Mouse (Mus musculus) 416B (cell line): ENCODE measurements around the gene Abhd2.

ENCODE experiments used
- DNase-seq: peaks from one replicate; pipeline ENCODE4 v3.0.0; 2011; ENCODE audit warnings: low read depth

Abhd2 gene

DNA sequence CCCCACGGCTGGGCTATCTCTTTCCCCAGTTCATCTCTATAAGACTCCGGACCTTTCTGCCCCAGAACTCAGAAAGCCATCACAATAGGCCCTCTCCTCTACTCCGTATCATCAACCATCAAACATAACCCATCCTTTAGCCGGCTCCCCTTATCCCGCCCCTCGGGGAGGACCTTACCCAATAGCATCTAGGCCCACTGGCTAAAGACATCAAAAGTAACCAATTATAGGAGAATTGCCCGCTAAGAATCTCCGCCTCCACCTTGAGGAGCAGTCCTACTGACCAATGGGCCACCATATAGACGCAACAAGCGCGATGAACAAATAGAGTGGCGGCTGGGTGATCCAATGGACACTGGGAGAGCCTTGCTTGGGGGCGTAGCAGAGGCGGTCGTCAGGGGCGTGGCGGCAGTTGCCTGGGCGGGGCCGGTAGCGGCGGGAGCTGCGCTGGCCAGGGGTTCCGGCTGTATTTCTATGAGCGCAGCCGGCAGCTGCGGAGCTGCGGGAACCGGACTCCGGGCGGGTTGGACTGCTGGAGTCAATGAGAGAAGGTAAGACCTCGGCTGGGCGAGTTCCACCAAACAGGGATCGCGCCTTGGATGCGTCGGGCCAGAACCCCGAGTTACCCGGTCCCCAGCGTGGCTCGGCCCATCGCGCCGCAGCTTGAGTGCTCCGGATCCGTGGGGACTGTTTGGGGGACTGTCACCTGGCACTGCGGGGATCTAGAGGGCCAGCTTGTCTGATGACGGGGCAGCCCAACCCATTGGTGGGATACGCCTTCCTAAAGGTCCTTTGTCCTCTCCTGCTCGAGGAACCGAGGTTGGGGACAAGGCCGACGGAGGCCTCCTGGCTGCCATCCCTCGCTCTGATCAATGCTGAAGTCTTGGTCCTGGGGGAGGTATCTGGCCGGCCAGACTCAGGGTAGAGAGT lies at the start of gene Abhd2:
Abhd2 (plus strand) TSS at position 411 of the 930 bp plus-strand sequence.
- peak; percentile 100 for DNase-seq

DNA sequence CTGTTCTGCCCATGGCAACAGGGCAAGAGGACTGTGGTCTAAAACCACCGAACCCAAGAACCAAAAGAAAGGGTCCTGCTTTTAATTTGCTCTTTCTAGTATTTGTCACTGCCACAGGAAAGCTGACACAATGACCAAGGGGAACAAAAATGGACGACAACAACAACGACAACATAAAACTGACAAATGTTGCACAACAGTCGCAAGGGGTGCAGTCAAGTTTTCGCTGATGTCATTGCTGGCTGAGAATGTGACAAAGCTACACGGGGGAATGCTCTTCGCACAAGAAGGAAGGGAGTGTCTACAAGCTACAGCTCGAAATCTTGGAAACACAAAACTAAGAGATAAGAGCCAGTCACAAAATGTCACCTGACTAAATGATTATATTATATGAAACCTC lies 47.5 kb upstream of the Abhd2 start:
- DNase-seq = peak; percentile 73

DNA sequence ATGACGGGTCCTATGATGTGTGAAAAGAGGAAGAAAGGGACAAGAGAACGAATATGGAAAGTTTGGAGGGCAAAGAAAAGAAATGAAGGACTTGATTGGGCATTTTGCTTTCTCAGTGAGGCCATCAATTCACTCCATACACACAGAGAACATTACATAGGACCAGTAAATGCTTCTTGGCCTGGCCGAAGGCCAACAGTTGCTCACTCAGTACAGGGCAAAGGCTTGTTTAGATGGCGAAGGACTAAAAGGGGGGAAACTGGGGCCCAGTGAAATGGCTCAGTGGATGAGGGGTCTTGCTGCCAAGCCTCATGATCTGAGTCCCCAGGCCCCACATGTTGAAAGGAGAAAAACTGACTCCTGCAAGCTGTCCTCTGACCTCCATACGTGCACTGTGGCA lies 46.8 kb upstream of the Abhd2 start:
- DNase-seq = peak; percentile 7

DNA sequence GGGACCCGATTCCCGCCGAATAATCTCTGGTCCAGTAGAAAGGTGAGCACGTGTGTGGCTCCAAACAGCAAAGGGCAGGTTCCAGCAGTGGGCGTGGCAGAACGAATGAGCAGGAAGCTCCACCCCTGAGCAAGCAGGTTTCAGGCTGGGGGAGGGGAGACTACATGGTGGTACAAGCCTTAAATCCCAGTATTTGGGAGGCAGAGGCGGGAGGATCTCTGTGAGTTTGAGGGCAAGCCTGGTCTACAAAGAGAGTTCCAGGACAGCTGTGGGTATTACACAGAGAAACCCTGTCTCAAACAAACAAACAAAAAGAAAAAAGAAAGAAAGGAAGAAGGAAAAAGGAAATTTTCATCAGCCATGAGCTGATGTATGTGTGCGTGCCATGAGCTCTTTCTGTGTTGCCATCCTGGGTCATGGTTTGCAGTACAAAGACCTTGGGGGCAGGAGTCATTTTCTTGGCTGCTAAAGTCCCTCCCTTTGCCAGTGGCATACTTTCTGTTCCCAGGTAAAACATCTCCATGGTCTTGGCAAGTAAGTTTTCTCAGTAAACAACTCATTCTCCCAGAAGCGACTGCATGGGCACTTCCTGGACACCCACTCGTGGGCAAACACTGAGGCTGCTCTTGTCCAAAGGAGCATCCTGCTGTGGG lies 46.0 kb upstream of the Abhd2 start:
- no peak for DNase-seq

DNA sequence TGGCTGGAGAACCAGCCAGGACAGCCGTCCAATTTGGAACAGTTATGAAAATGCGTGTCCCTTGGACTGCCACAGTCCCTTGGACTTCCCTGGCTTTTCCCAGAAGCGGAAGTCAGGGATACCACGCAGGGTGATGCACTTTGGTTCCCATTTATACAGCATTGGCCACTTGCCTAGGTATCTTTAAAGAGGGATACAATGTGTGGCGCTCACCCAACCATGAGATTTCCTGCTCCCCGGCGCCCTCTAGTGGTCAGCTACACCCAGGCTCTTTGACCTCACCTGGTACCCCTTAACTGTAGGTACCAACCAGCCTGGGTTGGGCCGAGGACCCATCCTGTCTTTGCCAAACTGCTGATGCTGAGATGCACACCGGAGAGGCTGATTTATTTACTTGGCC lies 44.5 kb upstream of the Abhd2 start:
- peak; percentile 57 for DNase-seq

DNA sequence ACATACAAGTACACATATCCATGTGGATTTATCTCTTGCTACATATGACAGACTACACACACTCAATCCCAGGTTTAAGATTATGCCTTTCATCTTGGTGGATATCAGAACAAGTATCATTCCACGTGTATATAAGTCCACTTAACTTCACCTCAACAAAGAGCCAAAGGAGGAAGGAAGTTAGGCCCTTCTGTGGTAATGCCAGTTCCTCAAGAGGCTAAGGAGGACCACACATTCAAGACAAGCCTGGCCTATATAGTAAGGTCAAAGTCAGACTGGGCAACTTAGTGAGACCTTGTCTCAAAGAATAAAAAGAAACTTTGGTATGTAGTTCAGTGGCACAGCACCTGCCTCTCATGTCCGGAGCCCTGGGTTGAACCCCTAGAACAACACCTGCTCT lies 41.4 kb upstream of the Abhd2 start:
- DNase-seq = peak; percentile 55

DNA sequence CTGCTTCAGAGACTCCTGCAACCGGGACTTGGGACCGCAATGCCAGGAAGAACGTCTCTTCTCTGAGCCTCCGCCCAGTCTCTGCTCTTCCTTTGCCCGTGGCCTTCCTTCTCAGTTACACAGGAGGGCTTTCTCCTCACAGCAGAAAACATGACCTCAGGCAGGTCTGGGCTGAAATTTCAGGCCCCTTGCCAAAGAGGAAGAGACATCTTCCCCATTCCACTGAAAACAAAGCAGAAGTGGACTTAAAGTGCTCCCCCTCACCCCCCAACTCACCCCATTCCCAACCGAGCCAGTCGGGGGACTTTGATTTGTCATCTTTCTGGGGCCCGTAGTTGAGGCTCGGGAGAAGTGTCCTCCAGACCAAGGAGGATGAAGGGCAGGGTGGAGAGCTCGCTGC lies 41.0 kb upstream of the Abhd2 start:
- no peak for DNase-seq

DNA sequence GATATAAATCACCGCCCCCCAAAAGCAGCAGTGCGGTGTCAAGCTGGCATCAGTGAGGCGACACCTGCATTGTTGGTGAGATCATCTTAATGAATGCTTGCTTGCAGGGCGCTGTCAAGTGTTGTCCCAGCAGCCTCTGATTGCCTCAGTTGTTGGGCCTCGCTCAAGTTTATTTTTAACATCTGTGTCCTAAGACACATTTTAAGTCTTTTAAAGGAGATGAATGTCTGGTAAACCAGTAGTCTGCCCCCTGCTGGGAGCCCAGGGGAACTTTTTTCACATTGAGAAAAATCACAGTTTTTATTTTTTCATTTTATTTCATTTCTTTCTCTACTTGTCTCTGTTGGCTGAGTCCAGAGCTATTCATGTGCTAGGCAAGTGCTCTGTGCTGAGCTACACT lies 34.3 kb upstream of the Abhd2 start:
- peak; percentile 60 for DNase-seq

DNA sequence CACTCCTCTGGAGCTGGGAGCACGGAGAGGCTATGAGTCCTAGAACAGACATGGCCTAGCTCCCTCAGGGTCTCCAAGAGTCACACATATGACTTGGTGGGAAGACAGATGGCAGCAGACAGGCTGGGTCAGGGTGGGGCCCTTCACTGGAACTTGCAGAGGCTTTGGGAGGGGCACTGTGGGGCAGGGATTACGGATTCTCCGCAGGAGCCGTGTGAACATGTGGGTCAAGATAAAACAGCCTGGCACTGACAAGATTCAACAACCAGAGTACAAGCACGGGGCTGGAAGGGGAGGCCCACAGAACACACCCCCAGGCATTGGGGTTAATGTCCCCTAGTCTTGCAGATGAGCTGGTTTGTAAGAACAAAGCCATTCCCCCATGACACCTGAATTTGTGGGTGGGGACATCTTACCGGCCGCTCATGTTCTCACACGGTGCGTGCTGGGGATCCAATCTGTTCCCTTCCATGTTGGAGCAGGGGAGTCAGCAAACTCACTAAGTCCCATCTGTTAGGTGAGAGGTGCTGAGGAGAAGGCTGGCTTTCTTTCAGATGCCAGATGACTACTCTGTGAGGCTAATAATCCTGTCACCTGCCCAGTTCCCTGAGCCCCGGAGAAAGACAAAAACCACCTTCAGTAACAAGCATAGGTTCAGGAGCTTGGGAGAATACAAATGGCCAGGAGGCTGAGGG lies 30.9 kb upstream of the Abhd2 start:
- DNase-seq = no peak

DNA sequence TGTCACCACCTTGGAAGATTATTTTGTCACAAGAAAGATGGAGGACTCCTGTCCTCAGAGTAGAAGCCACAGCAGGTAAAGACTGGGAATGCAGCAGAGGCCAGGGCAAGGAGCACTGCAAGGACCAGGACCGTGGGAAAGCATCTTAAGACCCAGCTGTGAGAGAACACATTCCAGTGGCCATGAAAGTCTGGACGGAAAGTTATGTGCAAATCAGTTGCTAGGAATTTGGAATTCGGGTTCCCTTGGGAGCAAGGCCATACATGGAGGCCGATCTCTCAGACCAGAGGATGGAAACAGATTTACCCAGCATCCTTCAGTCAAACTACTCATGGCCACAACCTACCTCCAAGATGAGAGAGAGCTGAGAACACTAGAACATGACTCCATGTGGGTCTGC lies 29.8 kb upstream of the Abhd2 start:
- no peak for DNase-seq

DNA sequence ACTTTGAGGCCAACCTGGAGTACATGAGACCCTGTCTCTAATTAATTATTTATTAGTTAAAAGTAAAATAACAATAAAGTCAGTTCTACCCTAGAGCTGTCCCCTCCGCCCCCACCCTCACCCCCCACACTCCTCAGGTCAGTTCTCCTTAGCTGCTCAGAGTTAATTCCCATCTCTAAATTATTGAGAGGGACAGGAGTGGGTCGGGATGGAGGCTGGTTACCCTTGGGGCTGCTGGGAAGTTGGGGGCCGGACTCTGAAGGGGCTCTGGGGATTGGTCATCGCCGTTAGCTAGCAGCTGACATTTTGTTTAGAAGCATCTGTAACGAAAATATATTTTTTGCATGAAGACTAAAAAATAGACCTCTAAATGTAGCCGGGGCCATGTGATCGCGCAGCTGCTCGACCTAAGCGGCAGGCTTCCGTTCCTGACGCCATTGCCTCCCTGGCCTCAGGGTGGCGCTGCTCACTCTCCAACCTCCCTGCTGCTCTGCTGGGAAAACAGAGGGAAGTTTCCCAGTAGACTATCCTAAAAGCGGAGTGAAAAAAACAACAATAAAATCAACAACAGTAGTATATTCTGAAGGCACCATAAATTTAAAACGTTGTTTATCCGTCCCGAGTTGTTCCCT lies 26.8 kb upstream of the Abhd2 start:
- peak; percentile 62 for DNase-seq

DNA sequence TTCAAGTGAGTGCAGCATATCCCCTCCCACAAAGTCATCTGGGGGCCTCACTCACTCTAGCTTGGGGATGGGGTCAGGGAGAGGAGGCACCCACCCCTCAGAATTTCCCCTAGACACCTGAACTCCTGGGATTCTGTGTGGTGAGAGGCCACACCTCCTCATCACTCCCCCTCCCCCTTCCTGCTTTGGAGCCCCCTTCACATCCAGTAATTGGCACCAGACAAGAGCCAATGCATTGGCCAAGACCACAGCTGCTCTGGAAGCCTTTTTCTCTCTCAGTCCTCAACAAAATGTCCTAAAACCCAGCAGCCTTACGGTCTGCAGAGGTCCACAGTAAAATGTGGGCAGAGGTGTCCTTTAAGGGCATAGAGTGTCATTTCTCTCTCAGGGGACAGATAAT lies 25.6 kb upstream of the Abhd2 start:
- no peak for DNase-seq

DNA sequence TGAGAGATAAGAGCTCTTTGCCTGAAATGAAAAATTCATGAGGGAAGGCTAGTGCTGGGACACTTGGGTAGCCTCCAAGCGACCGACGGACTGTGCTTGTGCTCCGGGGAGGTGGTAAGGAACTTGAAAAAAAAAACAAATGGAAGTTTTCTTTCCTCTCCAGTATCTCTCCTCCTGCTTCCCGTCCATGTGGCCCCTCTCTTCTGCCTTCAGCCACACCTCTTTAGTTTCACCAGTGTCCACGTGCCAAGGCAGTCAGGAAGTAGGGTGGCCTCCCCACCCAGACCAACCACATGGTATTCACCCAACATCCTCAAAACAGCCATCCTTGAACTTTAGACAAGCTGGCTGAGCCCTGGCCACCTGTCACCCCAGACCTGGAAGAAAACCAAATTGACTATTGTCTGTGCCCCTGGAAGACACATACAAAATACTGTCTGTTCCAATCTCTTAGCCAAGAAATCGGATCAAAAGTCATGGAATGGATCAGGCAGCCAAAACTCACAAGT lies 25.1 kb upstream of the Abhd2 start:
- peak; percentile 56 for DNase-seq

DNA sequence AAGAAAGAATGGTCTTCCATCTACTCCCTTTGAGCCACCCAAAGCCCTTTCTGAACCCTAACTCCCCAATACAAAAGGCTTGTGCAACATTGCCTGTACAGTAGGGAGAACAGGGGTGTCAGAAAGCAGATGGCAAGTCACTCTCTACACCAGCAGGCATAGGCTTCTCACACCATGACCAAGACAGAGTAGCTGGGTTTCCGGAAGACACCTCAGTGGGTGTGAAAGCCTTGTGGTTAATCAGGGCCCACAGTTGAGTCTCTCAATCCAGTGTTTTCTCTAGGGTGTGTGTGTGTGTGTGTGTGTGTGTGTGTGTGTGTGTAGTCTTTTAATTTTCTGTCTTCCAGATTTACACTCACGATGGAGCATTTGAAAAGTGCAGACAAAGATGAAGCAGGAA lies 23.4 kb upstream of the Abhd2 start:
- DNase-seq = no peak

DNA sequence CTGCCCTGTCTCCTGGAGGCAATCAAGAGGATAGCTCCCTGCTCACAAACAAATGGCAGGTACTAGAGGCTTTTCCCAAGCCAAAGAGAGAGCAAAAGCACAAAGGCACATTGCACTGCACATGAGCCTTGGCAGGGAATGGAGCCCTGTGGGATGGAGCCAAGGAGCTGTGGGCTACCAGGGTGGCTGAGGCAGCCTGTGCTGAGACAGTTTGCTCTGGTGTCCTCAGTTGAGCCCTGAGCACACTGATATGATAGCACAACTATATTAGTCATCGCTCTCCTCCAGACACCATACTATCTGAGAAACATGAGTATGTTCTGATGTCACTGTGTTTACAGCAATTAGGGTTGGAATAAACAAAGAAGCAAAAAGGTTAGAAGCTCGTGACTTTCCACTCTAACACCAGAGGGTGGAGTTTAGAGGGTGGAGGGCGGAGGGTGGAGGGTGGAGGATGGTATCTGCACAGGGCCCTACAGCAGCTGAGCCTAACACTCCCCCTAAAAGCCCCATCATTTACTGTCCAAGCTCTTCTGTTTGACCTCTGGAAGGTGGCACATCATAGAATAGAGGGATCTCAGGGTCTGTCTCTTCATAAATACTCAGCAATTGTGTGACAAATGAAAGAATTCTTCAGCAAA lies 18.6 kb upstream of the Abhd2 start:
- DNase-seq = peak; percentile 46

DNA sequence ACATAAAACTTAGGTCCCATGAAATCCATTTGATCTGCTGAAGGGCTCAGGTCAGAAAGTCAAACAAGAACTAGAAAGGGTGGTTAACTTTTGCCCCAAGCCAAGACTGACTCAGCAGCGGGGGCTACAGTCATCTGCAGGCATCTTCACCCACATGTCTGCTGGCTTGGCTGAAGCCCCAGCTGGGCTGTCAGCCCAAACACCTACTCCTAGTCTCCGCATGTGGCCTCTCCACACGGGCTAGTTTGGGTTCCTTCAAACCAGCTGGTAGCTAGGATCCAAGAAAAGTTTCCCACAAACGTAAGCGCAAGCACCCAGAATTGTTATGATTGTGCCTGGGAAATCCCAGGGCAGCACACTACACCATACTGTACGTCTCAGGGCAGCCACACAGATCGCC lies 17.6 kb upstream of the Abhd2 start:
- no peak for DNase-seq

DNA sequence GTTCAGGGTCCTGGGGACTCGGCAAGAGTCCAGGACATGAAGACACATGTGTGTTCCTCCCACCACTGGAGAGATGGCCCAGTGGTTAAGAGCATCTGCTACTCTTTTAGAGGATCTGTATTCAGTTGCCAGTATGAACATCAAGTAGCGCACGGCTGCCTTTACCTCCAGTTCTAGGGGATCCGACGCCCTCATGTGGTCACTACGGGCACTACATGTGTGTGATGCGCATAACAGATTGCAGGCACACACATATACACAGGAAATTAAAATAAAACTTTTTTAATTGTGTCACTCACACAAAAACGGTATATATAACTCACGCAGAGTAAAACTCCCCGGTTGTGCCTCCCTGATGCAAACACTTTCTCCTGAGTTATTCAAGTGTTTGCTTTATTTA lies 17.2 kb upstream of the Abhd2 start:
- no peak for DNase-seq

DNA sequence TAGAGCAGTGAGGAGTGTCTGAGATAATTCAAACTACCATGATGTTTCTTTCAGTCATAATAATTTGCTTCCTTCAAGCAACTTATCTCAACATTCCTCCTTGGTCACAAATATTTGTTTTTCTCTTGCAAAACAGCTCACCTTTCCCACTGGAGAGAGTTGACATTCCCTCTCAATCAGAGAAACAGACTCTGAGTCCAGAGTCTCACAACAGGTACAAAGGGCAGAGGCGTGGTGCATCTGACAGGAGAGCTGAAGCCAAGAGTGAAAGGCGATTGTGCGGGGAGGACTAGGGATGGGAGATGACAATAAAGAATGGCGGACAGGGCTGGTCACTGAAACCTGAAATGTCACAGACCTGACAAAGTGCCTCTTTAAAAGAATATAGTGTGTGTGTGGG lies 16.3 kb upstream of the Abhd2 start:
- no peak for DNase-seq

DNA sequence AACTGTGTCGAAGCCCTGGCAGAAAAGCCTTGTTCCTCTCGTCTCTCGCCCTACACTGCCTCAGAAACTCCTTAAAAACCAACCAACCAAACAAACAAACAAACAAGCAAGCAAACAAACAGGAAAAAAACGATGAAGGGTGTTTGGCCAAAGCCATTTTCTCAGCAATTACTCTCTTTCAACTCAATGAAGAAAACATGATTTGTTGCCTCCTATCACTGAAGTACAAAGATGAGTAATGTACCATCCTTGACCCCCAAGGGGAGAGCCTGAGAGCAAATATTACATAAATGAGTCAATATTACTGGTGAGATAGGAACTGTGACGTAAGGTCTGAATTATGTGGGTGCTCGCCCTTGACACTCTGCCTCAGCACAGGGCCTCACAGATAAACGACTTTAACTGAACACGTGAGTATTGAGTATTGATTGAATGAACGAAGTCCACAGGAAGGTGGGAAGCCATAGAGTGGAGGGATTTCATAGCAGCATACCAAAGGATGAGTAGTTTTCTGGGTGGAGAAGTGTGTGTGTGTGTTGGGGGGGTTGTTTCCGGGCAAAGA lies 13.9 kb upstream of the Abhd2 start:
- no peak for DNase-seq

DNA sequence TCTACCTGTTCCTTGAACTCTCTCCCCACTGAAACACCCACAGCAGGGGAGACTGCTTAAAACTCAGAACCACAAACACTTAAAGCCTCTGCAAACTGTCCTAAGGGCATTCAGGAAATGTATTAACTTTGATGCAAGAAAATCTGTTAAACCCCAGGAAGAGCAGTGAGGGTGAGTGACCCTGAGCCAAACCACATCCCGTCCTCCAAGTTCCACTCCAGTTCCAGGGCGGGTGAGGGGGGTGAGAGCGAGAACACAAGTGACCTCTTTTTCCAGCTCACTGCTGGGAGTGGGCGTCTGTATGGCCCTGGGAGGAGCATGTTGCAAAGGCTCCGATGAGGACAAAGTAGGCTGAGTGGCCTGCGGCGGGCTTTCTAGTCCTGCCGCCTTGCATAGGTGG lies 10.5 kb upstream of the Abhd2 start:
- DNase-seq = peak; percentile 94

DNA sequence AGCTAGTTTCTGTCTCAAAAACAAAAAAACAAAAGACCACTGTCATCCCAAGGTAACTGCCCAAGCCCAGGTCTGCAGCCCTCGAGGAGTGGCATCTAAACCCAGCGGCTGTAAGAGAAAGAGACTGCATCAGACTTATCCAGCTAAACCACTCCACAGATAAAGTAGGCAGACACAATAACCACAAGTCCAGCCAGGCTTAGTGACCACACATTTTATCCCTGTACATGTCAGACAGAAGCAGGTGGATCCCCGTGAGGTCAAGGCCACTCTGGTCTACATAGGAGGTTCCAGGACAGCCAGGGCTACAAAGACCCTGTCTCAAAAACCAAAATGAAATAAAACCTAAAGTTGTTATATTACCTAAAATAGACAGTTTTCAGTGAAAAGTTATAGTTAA lies 9.2 kb upstream of the Abhd2 start:
- peak; percentile 53 for DNase-seq
